Mouse (Mus musculus): ENCODE data around the gene Hfe.

Gene Hfe

DNA sequence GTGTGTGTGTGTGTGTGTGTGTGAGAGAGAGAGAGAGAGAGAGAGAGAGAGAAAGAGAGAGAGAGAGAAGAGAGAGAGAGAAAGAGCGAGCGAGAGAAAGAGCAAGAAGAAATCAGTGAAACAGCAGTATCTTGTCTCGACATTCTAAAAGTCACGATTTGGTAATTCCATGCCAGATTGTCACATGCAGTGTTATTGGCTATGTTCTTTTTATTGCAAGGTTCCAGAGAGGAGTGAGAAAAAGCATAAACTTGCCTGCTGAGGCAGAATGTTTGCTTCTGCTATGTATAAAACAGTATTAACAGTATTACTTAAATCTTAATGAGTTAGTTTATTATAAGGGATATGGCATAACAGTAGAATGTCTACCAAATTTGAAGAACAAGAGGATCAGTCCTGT lies 24.7 kb downstream of the Hfe start:
- peak in 1 of 2 experiments; percentile 15 for DNase-seq (ENCODE audit: low spot score in 2 of 2)

DNA sequence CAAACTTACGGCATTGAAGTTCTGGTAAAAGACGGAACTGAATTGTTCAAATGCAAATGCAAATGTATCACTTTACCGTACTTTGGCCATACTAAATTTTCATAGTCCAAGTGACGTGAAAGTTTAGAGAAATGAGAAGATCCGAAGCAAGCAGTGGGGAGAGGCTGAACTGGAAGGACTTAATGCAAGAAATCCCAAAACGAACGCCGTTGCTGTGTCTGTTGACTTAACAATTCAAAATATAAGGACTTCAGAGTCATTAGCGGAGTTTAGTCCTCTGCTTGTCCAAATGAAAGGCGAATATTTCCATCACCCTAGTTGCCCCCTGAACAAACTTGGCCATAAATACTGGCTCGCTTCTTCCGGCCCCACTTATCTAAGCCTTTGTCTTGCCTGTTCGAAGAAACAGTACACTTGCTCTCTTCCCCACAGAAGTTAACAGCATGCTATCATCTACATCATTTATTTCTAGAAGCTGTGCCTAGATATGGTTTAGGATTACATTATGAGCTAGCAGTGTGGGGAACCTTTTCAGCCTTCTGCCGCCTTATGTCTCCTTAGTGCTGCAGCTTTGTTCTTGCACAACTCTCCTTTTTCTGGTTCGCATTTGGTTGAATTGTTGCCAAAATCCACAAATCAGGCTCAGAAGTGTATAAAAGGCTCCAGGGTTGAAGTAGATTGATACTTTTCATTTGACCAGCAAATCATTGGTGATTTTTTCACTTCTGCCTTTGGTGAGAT lies 25.4 kb downstream of the Hfe start:
- no peak for DNase-seq (ENCODE audit: low spot score in 2 of 2)

GRCm38 (mm10) chr13:23684295-23684945 lies 26.2 kb downstream of the Hfe start:
- DNase-seq (ENCODE audit: low spot score in 2 of 2), result peak; percentile 54 to 63

DNA sequence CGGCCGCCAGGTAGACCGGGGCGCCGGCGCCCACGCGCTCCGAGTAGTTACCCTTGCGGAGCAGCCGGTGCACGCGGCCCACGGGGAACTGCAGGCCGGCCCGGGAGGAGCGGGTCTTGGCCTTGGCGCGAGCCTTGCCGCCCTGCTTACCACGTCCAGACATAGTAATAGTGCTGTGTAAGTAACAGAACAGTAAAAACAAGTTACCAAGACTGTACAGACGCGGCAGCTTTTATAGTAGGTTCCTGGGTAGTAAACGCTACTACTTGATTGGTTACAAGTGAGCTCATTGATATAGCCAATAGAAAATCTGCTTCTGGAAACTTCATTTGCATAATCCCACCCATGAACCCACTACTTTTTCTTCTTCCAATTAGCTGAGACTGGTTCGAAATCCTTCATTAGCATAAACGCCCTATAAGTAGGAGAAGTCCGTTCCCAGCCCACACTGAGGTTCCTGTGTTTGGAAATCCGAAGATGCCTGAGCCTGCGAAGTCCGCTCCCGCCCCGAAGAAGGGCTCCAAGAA lies 26.8 kb downstream of the Hfe start, which contains the start of the genes Hist1h2ac and Hist1h2bc:
Gene Hist1h2ac, minus strand, starts transcription at position 194 of the 527 bp plus-strand sequence.
Gene Hist1h2bc, plus strand, starts transcription at position 445 of the 527 bp plus-strand sequence.
- DNase-seq (ENCODE audit: low spot score in 2 of 2), result peak; percentile 85 to 94

- DNase-seq (ENCODE audit: low spot score in 2 of 2), result peak in 1 of 2 experiments; percentile 19
Observed at GRCm38 (mm10) chr13:23682947-23683754, 27.5 kb downstream of the Hfe start.

DNA sequence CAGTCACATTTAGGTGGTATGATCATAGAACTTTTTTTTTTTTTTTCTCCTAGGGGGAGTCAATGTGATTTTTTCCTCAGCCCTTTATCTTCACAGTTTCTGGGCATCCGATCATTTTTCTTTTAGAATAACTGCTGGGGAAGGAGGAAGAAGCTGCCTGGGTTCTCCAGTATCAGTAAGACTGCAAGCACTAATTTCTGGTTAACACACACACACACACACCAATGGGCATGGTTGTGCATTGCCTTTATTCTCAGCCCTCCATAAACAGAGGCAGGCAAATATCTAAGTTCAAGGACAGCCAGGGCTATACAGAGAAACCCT lies 28.1 kb downstream of the Hfe start:
- no peak for DNase-seq (ENCODE audit: low spot score in 2 of 2)

- no peak for DNase-seq (ENCODE audit: low spot score in 2 of 2)
Observed at GRCm38 (mm10) chr13:23681990-23682582, 28.6 kb downstream of the Hfe start.

GRCm38 (mm10) chr13:23662536-23662935 lies 48.1 kb downstream of the Hfe start:
- no peak for DNase-seq (ENCODE audit: low spot score in 2 of 2)

DNA sequence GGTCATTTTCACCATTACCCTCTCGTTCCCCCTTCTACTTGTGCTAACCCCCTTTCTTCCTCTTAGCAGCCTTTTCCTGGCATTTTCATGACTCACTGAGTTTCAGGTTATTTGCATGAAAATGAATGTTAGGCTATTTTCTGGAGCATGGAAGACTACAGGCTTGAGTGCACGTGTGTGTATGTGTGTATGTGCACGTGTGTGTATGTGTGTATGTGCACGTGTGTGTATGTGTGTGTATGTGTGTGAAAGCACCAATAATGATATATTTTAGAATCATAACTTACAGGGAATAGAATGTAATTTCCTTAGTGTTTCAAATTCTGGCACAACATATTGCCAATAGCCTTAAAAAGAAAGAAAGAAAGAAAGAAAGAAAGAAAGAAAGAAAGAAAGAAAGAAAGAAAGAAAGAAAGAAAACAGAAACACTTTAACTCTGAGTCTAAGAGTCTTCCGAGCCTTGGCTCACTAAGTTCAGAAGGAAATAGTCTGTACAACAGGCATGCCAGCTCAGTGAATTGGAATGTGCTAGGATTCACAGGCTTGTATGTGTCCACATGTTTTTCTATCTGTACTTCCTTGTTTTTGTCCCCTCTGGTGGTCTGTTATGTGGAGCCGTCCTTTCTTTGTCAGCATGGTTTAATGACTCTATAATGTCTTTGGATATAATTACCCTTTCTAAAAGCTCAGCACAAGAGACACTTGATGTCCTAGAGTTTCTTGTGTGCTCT lies 50.9 kb downstream of the Hfe start:
- DNase-seq (ENCODE audit: low spot score in 2 of 2), result no peak

Measured in right cerebral cortex, postnatal 10 days (tissue).